Mouse (Mus musculus) CH12.LX (cell line): Measurements from ENCODE around the gene Tspan33. TPM values are rescaled to one million over a fixed set of nuclear protein-coding genes. Genes with fewer than 3 reads are reported as not detected.

Experiments used
- DNase-seq: peaks from one replicate; pipeline ENCODE4 v3.0.0-alpha.2; 2013; ENCODE audit errors: extremely low read depth
- H3K27ac ChIP-seq: 2 replicates; pipeline ENCODE4 v1.5.1; 2012; ENCODE audit warnings: low read depth, mild to moderate bottlenecking, control low read depth, moderate library complexity; ENCODE audit not compliant: insufficient read depth
- H3K27me3 ChIP-seq: replicated peaks from 2 replicates; pipeline ENCODE3; 2012; ENCODE audit warnings: inconsistent platforms
- H3K36me3 ChIP-seq, 2 experiments: replicated peaks in 1 of 2; 2 replicates each; pipeline versions ENCODE3 to v1.6.1; 2012; ENCODE audit warnings: inconsistent platforms in 1 of 2, low read length in 1 of 2, mild to moderate bottlenecking in 1 of 2, mixed read lengths in 1 of 2, moderate library complexity in 1 of 2; ENCODE audit not compliant: control insufficient read depth in 1 of 2, insufficient read depth in 1 of 2
- H3K4me1 ChIP-seq, 2 experiments: 2 replicates each; pipeline ENCODE4 v1.6.1; 2012; ENCODE audit warnings: inconsistent platforms in 1 of 2, moderate library complexity in 1 of 2; ENCODE audit not compliant: insufficient read depth in 2 of 2, control insufficient read depth in 1 of 2
- H3K4me2 ChIP-seq: 2 replicates; pipeline ENCODE4 v1.6.1; 2012; ENCODE audit warnings: low read depth, mild to moderate bottlenecking, control low read depth; ENCODE audit not compliant: poor library complexity, insufficient read depth, severe bottlenecking
- H3K4me3 ChIP-seq, 3 experiments: fragments of 150-350 bp in 1 of 3; sonication (generic) in 1 of 3; replicated peaks in 1 of 3; 2 replicates each; pipeline versions ENCODE3 to v1.5.1; 2011 to 2012; ENCODE audit warnings: low read depth in 2 of 3, low read length in 2 of 3, mild to moderate bottlenecking in 2 of 3, moderate library complexity in 2 of 3, control low read depth in 1 of 3, improper control_type of control experiment in 1 of 3, inconsistent platforms in 1 of 3, mixed read lengths in 1 of 3; ENCODE audit not compliant: poor library complexity in 1 of 3
- H3K79me2 ChIP-seq: replicated peaks from 2 replicates; pipeline ENCODE4 v1.6.1; 2012; ENCODE audit warnings: mild to moderate bottlenecking, moderate library complexity; ENCODE audit not compliant: control insufficient read depth, poor library complexity, insufficient read depth, severe bottlenecking; ENCODE audit errors: extremely low read depth
- H3K9ac ChIP-seq: 2 replicates; pipeline ENCODE4 v1.6.1; 2012; ENCODE audit warnings: low read depth, mild to moderate bottlenecking, control low read depth, moderate library complexity; ENCODE audit not compliant: insufficient read depth
- H3K9me3 ChIP-seq: replicated peaks from 2 replicates; pipeline ENCODE3; 2012; ENCODE audit warnings: low read length, inconsistent platforms, mixed read lengths
- BHLHE40 ChIP-seq: IDR thresholded peaks from 2 replicates; pipeline ENCODE4 v1.6.1; 2011; ENCODE audit warnings: mild to moderate bottlenecking, low read depth, low read length, improper control_type of control experiment
- CHD2 ChIP-seq: IDR thresholded peaks from 2 replicates; pipeline ENCODE4 v1.6.1; 2011; ENCODE audit warnings: low read length, improper control_type of control experiment
- E2F4 ChIP-seq: IDR thresholded peaks from 2 replicates; pipeline ENCODE4 v1.6.1; 2011; ENCODE audit warnings: low read depth, low read length, improper control_type of control experiment; ENCODE audit not compliant: insufficient replicate concordance
- EP300 ChIP-seq: IDR thresholded peaks from 2 replicates; pipeline ENCODE4 v1.6.1; 2011; ENCODE audit warnings: low read length, improper control_type of control experiment
- ETS1 ChIP-seq: conservative IDR thresholded peaks from 2 replicates; pipeline ENCODE4 v1.6.1; 2012; ENCODE audit warnings: low read depth, mild to moderate bottlenecking, inconsistent platforms, low read length, improper control_type of control experiment, moderate library complexity
- GABPA ChIP-seq: IDR thresholded peaks from 2 replicates; pipeline ENCODE4 v1.6.1; 2012; ENCODE audit warnings: low read depth, low read length, improper control_type of control experiment, inconsistent platforms; ENCODE audit not compliant: insufficient replicate concordance
- IRF4 ChIP-seq: IDR thresholded peaks from 2 replicates; pipeline ENCODE4 v1.6.1; 2014; ENCODE audit warnings: low read depth, mild to moderate bottlenecking, inconsistent platforms, low read length, improper control_type of control experiment
- JUND ChIP-seq: conservative IDR thresholded peaks from 2 replicates; pipeline ENCODE4 v1.6.1; 2011; ENCODE audit warnings: low read depth, low read length, improper control_type of control experiment
- KAT2A ChIP-seq: IDR thresholded peaks from 2 replicates; pipeline ENCODE4 v1.6.1; 2012; ENCODE audit warnings: low read length, improper control_type of control experiment, inconsistent platforms; ENCODE audit not compliant: insufficient replicate concordance
- MAFK ChIP-seq: IDR thresholded peaks from 2 replicates; pipeline ENCODE4 v1.6.1; 2011; ENCODE audit warnings: low read length, improper control_type of control experiment; ENCODE audit not compliant: insufficient replicate concordance
- MAX ChIP-seq: IDR thresholded peaks from 2 replicates; pipeline ENCODE4 v1.6.1; 2011; ENCODE audit warnings: low read length, improper control_type of control experiment
- MEF2A ChIP-seq: IDR thresholded peaks from 2 replicates; pipeline ENCODE4 v1.6.1; 2014; ENCODE audit warnings: low read depth, mild to moderate bottlenecking, inconsistent platforms, low read length, improper control_type of control experiment, borderline replicate concordance
- MXI1 ChIP-seq: IDR thresholded peaks from 2 replicates; pipeline ENCODE4 v1.6.1; 2011; ENCODE audit warnings: mild to moderate bottlenecking, low read depth, low read length, improper control_type of control experiment
- POLR2A ChIP-seq: IDR thresholded peaks from 2 replicates; pipeline ENCODE4 v1.6.1; 2011; ENCODE audit warnings: low read depth, mild to moderate bottlenecking, improper control_type of control experiment, low read length
- POLR2AphosphoS2 ChIP-seq: IDR thresholded peaks from 2 replicates; pipeline ENCODE4 v1.6.1; 2011; ENCODE audit warnings: low read depth, low read length, improper control_type of control experiment
- RAD21 ChIP-seq: IDR thresholded peaks from 2 replicates; pipeline ENCODE4 v1.6.1; 2011; ENCODE audit warnings: low read depth, mild to moderate bottlenecking, low read length, improper control_type of control experiment, moderate library complexity
- SIN3A ChIP-seq: IDR thresholded peaks from 2 replicates; pipeline ENCODE4 v1.6.1; 2012; ENCODE audit warnings: low read length, improper control_type of control experiment, inconsistent platforms
- SMC3 ChIP-seq: IDR thresholded peaks from 2 replicates; pipeline ENCODE4 v1.6.1; 2011; ENCODE audit warnings: low read depth, low read length, improper control_type of control experiment
- TCF12 ChIP-seq: IDR thresholded peaks from 2 replicates; pipeline ENCODE4 v1.6.1; 2014; ENCODE audit warnings: low read depth, mild to moderate bottlenecking, inconsistent platforms, low read length, improper control_type of control experiment
- USF1 ChIP-seq: IDR thresholded peaks from 2 replicates; pipeline ENCODE4 v1.6.1; 2014; ENCODE audit warnings: low read depth, mild to moderate bottlenecking, inconsistent platforms, low read length, improper control_type of control experiment
- ZC3H11A ChIP-seq: IDR thresholded peaks from 2 replicates; pipeline ENCODE4 v1.6.1; 2012; ENCODE audit warnings: low read depth, mild to moderate bottlenecking, inconsistent platforms, low read length, improper control_type of control experiment
- ZKSCAN1 ChIP-seq: IDR thresholded peaks from 2 replicates; pipeline ENCODE4 v1.6.1; 2012; ENCODE audit warnings: low read depth, inconsistent platforms, low read length, improper control_type of control experiment, borderline replicate concordance
- dilution Hi-C: fragments of 300-500 bp; cut with MboI; formaldehyde crosslinking; loops from 2 replicates; pipeline ENCODE4 v1.14.3; 2020; ENCODE audit warnings: low sequenced_read_pairs; ENCODE audit not compliant: extremely low pct_unique_long_range_greater_than_20kb, extremely low pct_ligation_motif_present
- in situ Hi-C: fragments of 300-500 bp; cut with MboI; formaldehyde crosslinking; loops from 3 replicates; pipeline ENCODE4 v1.14.3; 2019; ENCODE audit warnings: low sequenced_read_pairs, low pct_ligation_motif_present, low pct_unique_long_range_greater_than_20kb, mixed read lengths
- polyA plus RNA-seq: library from polyadenylated mRNA; unstranded; fragments of >175 nt; gene quantifications from 2 replicates; pipeline ENCODE4 v1.2.1, GENCODE M21; 2012; ENCODE audit warnings: low read depth; ENCODE audit not compliant: insufficient read length
- total RNA-seq, 2 experiments: library from RNA; depleted of rRNA; stranded (reverse); fragments of 300-350 nt in 1 of 2; fragments of >200 nt in 1 of 2; gene quantifications; 2 replicates each; pipeline ENCODE4 v1.2.3; 2012 to 2014

Gene Tspan33
- total and polyA plus RNA-seq, 3 experiments: 8.5 to 12.2 (median 10.4) TPM

DNA sequence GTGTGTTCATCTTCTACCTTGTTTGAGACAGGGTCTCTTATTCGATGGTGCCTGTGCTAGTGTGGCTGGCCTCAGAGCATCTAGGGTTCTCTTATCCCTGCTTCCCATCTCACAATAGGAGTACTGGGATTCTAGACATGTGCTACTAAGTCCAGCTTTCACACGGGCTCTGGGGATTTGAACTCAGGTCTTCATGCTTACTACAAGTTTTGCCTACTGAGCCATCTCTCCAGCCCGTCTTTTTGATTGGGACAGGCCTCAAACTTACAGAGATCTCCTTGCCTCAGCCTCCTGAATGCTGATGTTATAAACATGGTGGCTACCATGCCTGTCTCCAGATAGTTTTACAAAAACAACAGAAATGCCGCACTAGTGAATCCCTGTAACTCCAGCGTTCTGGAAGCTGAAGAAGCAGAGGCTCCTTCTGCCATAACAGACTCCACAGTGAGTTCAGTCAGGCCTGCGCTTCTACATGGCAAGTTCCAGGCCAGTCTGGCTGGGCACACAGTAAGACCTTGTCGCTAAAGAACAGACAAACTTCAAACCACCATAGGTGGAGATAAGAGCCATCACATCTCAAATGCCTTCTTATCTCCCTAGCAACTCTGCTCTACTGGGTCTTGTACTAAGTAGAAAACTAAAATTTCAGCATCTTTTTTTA lies 5.2 kb downstream of the Tspan33 start:
- no peak overlapping the region for H3K4me2 ChIP-seq
- dilution Hi-C loops (no loop called here), in situ Hi-C loops (no loop called here)
- no peak for DNase-seq
- no peak overlapping the region for H3K9ac ChIP-seq
- no peaks in the 10 kb centered on the region for H3K27me3 ChIP-seq
- H3K36me3 ChIP-seq: peaks cover 0 to 11% of the 10 kb centered on the region in 2 experiments
- H3K4me1 ChIP-seq: peaks cover 6 to 63% of the 10 kb centered on the region in 2 experiments; a peak in 2 of 4 replicates
- H3K27ac ChIP-seq: no peak overlapping the region
- H3K9me3 ChIP-seq: no peaks in the 10 kb centered on the region
- TF ChIP-seq KAT2A: no peak
- no peak for TF ChIP-seq BHLHE40
- no peak for TF ChIP-seq MEF2A
- TF ChIP-seq E2F4: no peak
- no peak for TF ChIP-seq ETS1
- TF ChIP-seq, all 38 proteins: peak for 0
- H3K79me2 ChIP-seq: no peaks in the 10 kb centered on the region
- H3K4me3 ChIP-seq: no peak overlapping the region

DNA sequence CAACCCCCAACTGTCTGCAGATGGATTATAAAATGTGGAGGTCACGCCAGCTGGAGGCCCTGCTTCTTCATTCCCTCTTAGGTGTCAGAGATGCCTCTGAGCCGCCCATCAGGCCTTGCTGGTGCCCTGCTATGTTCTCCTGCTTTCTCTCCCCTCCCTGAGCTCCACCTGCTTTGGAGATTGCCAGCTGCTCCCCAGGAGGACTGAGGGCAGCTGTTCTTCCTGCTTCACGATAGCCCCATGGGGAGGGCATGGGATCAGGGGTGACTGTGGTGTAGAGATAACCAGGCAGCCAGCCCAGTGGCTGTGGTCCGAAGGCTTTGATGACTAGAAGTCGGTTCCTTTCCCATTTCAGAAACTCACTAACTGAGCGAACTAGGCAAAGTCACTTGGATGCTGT lies 7.0 kb downstream of the Tspan33 start:
- peaks cover 0 to 11% of the 10 kb centered on the region in 2 experiments for H3K36me3 ChIP-seq
- H3K79me2 ChIP-seq: no peaks in the 10 kb centered on the region
- in situ Hi-C loops (loop anchor here (10.0 kb wide), 1 partner anchor 124 kb away; no protein-coding TSS in a partner anchor), dilution Hi-C loops (no loop called here)
- no peak overlapping the region for H3K27ac ChIP-seq
- no peak overlapping the region for H3K9ac ChIP-seq
- no peaks in the 10 kb centered on the region for H3K9me3 ChIP-seq
- no peaks in the 10 kb centered on the region for H3K27me3 ChIP-seq
- H3K4me1 ChIP-seq: peaks cover 6 to 50% of the 10 kb centered on the region in 2 experiments; a peak in 2 of 4 replicates
- no peak for DNase-seq
- H3K4me2 ChIP-seq: no peak overlapping the region
- H3K4me3 ChIP-seq: no peak overlapping the region
- TF ChIP-seq ETS1 (no peak), JUND (no peak), GABPA (no peak), ZC3H11A (no peak)

DNA sequence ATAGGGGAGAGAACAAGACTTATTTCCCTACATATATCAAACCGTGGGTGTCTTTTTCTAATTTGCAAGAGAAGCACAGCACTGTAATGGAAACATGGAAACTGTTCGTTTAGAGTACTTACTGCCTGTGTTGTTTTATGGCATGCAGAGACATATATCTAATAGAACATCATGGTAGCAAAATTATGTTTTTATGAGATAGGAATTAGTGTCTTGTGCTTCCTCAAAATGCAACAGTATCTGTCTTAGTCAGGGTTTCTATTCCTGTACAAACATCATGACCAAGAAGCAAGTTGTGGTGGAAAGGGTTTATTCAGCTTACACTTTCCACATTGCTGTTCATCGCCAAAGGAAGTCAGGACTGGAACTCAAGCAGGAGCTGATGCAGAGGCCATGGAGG lies 8.1 kb downstream of the Tspan33 start:
- Histone ChIP-seq H3K4me3 (no peak overlapping the region), H3K9me3 (no peaks in the 10 kb centered on the region)
- no peak for DNase-seq
- TF ChIP-seq IRF4: no peak
- no peak for TF ChIP-seq POLR2AphosphoS2
- TF ChIP-seq TCF12: no peak
- TF ChIP-seq USF1: no peak
- TF ChIP-seq ZKSCAN1: no peak
- TF ChIP-seq GABPA: no peak
- TF ChIP-seq SMC3: no peak
- no peak for TF ChIP-seq CHD2
- TF ChIP-seq MEF2A: no peak
- TF ChIP-seq RAD21: no peak
- TF ChIP-seq MAX: no peak
- TF ChIP-seq MAFK: no peak
- TF ChIP-seq MXI1: no peak
- TF ChIP-seq SIN3A: no peak
- no peak for TF ChIP-seq POLR2A
- TF ChIP-seq EP300: no peak
- TF ChIP-seq JUND: no peak
- TF ChIP-seq ETS1: no peak
- TF ChIP-seq, all 38 proteins: peak for 0
- H3K4me2 ChIP-seq: no peak overlapping the region
- dilution Hi-C loops: no loop called here
- in situ Hi-C loops: loop anchor here (10.0 kb wide), 1 partner anchor 123 kb away; no protein-coding TSS in a partner anchor
- H3K79me2 ChIP-seq: no peaks in the 10 kb centered on the region; the same call in 1 of the 2 replicates
- H3K27me3 ChIP-seq: no peaks in the 10 kb centered on the region
- no peak overlapping the region for H3K27ac ChIP-seq
- H3K4me1 ChIP-seq: peaks cover 6 to 40% of the 10 kb centered on the region in 2 experiments; a peak in 2 of 4 replicates
- no peak overlapping the region for H3K9ac ChIP-seq
- H3K36me3 ChIP-seq: peaks cover 0 to 11% of the 10 kb centered on the region in 2 experiments
